Mouse (Mus musculus): ENCODE data around the gene Keap1.
"Not testable (repeated sequence)": the region's sequence is repeated elsewhere in the genome, so short reads cannot be mapped to it uniquely, and the experiment has no call there.

Gene Keap1

DNA sequence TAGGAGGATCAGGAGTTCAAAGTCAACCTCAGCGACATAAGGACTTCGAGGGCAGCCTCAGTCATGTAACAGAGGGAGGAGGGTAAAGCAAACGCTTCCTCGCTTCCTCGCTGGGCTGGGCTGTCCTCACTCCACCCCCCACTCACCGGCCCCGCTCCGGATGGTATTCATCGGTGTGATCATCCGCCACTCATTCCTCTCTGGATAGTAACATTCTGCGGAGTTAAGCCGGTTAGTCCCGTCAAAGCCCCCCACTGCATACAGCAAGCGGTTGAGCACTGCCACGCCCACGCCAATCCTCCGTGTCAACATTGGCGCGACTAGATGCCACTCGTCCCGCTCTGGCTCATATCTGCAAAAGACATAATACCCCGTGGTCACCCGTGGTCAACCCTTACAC, 7.6 kb downstream of the Keap1 start:
- DNase-seq (ENCODE audit: low read depth) = no peak

DNA sequence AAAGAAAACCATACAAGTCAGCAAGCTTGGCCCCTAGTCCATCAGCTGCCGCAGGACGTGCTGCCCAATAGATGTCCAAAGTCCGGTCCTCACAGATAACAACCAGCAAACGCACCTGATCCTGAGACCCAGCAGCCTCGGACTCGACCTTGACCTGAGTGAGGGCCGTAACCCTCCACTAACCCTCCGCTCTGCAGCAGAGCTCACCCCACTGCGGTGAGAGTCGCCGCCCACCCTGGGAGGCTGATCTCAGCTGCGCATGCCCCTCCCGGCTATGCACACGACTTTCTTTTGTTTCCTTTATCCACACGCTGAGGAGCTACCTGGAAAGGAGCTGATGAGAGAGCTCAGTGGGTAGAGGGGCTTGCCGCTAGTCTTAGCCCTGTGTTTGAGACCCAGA, 11.8 kb downstream of the Keap1 start:
- no peak for DNase-seq (ENCODE audit: low read depth)

DNA sequence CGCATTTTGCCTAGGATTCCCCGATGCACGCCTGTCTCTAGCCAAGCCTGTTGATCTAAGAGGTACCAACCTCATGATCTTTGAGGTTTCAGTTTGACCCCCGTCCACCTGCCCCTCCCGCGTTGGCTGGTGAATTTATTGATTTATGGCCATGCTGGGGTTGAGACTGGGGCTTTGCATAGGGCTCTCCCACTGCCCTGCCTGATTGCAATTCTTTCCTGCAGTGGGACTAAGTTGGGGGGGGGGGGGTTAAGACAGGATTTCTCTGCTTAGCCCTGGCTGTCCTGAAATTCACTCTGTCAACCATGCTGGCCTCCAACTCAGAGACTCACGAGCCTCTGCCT, 13.8 kb downstream of the Keap1 start:
- DNase-seq (ENCODE audit: low read depth) = no peak

DNA sequence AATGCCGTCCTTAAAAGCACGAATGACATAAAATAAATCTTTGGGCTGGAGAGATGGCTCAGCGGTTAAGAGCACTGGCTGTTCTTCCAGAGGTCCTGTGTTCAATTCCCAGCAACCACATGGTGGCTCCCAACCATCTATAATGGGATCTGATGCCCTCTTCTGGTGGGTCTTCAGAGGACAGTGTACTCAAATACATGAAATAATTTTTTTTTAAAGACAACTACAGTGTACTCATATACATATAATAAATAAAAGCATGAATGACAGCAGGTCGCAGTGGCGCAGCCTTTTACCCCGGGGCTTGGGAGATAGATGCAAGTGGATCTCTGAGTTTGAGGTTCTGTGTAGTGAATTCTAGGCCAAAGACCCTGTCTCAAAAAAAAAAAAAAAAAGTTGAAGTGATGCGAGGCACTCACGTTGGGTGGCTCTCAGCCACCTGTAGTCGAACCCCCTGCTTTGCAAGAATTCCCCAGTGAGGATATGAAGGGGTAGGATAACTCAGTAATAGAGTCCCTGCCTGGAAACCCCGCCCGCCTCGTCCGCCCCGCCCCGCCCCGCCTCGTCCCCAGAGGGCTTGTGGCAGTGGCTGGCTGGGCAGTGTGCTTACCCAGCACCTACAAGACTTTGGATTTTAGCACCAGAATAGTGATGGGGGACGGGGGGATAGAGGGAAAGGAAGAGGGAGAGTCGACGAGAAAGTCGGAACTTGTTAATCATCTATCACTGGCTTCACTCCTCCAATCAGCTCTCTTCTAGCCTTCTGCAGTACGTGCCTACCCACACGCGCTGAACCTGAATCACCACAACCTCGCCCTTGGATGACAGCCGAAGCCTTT, 14.4 kb downstream of the Keap1 start:
- DNase-seq (ENCODE audit: low read depth) = no peak

DNA sequence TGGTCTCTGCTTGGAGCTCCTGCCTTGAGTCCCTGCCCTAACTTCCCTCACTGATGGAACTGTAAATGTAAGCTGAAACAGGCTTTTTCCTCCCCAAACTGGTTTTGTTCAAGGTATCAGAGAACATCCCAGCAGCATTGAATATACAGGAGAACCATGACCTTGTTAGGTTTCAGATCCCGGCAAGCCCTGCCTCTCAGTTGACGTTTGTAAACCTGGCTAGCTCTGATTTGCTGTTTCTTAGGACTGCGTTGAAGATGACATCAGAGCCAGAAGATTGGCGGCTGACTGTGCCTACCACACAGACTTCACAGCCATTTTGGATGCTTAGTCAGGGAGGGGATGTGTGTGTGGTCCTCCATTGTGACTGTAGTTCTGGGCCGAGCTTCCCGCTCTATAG, 15.3 kb downstream of the Keap1 start:
- DNase-seq (ENCODE audit: low read depth) = no peak

DNA sequence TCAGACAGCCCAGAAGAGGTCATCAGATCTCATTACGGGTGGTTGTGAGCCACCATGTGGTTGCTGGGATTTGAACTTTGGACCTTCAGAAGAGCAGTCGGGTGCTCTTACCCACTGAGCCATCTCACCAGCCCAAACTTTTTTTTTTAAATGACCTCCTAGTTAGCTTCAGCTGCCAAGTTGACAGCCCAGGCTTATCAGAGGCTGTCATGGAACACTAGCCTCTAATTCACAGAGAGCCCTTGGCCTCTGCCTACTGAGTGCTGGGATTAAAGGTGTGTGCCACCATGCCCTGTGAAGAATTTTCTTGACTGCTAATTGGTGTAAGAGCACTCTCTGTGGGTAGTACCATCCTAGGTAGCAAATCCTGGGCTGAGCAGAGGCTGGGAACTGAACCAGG, 15.7 kb downstream of the Keap1 start:
- DNase-seq (ENCODE audit: low read depth) = not testable (repeated sequence)

DNA sequence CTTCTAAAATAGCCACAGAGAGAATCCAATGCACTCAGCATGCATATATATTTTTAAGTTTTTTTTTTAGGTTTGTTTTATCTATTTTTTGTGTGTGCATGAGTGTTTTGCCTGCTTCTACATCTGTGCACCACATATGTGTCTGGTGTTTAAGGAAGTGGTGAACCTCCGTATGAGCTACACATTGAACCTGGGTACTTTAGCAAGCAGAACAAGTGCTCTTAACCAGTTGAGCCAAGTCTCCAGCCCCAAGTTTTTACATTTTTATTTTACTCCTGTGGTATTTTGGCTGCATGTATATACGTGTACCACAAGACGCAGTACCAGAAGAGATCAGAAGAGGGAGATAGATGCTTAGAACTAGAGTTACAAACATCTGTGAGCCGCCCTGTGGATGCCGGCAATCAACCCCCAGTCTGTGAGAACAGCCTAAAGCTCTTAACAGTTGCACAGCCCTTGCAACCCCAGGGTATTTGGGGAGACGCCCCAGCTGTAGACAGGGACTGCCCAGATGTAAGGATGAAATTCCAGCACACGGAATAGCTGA, 17.7 kb downstream of the Keap1 start:
- DNase-seq (ENCODE audit: low read depth) = peak; percentile 81

DNA sequence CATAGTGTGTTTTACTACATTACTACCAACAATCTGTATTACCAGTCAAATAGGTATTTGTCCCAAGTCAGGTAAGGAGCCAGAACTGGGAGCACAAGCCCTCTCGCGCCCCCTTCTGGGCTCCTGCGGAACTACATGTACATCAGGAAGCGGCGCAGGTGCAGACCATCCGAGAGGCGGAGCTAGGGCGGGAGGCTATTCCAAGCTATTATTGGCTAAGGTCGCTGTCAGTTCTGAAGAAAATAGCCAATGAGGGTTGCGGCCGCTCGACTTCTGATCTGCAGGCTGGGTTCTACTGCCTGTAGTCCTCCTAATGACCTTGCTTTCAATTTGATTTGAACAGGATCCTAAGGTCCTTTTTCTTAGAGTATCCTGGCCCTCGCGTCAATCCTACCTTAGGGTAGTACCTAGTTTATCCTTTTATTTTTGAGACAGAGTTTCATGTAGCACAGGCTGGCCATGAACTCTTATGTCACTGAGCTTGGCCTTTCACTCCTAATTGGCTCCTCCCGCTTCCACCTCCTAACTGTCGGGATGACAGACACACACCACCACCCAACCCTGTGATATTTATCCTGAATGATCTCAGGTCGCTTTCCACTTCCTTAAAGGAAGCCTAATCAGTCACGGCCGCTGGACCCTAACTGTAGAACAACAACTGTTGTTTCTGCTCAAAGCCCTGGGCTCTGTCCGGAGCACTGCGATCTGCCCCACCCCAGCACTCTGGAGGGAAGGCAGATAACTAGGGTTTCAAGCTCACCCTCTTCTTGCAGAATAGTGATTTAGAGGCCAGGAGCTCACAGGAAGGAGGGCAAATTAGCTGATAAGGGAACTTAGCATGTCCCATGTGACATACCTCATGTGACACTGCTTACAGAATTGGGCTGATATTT, 18.4 kb downstream of the Keap1 start:
- peak; percentile 94 for DNase-seq (ENCODE audit: low read depth)

DNA sequence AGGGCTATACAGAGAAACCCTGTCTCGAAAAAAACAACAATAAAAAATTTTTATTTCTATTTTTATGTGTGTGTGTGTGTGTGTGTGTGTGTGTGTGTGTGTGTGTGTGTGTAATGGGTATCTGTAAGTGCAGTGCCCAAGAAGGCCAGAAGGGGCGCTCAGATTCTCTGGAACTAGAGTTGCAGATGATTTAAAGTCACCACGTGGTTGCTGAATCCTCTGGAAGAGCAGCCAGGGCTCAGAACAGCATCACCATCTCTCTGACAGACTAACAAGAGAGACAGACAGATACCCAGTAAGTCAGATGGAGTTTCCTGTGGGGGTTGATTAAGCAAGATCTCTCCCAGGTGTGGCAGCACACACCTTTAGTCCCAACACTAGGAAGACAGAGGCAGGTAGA, 19.3 kb downstream of the Keap1 start:
- DNase-seq (ENCODE audit: low read depth) = no peak

DNA sequence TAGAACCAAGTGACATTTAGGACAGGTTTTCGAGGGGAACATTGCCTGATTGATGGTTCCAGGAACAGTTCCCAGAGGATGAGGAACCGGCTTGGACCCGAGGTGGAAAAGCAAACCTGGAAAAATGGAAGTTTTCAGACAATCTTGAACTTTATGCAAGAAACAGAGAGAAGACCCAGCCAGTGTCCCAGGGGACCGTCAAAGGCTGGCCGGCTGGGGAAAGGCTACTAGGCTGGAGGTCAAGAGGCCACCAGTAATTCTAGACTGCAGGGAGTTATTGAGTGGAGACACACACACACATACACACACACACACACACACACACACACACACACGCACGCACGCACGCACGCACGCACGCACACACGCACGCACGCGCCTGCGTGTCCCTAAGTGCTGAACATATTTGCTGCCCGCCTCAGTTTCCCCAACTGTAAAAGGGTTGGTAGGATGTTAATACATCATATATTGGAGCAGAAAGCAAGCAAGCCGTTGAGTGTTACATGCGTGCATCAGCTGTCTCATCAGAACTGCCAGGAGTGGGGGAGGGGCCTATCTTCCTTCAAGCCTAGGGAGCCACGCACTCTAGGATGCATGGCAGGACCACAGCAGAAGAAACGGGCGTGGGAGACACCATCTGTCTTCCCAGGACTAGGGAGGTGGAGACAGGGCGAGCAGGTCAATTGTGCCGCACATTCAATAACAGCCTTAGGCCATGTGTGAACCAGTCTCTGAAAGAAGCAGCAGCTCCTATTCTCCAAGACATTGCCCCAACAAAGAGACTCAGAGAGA, 22.9 kb downstream of the Keap1 start:
- DNase-seq (ENCODE audit: low read depth) = no peak

DNA sequence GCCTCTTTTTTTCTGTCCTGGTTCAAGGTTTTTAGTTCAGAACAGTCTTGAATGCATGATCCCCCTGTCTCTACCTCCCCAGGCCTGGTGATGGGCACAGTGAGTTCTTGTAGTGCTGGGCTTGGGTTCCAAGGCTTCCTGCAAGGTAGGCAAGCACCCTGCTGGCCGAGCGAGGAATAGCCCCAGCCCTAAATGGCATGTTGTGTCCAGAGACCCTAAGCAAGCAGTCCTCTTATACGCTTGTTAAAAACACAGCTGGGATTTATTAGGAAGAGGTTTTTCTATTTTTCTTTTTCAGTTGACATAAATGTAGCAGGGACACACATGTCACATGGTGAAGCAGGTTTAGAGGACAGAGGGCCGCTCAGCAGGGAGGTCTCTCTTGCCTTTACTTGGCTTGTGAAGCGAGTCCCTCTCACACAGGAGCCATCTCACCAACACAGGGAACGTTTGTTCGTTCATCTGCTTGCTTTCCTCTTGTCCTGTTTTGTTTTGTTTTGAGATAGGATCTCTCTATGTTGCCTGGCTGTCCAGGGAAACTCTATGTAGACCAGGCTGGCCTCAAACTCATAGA, 25.5 kb downstream of the Keap1 start:
- DNase-seq (ENCODE audit: low read depth) = no peak

DNA sequence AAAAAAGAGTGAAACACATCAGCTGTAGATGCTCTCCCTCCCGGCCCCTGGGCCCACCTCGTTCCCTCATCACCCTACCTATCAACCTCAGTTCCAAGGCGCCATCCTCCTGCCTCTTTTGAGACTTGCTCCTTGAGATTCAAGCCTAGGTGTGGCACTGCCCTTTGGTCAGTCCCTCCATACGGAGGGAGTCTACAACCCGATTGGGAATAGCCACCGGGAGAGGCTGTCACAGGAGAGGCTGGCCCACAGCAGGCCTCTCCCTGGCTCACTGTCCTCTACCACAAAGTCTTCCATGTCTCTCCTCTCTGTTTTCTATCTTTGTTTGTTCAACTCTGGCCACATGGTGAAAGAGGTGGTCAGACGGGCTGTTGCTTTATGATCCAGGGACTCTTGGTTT, 27.5 kb downstream of the Keap1 start:
- DNase-seq (ENCODE audit: low read depth) = no peak

DNA sequence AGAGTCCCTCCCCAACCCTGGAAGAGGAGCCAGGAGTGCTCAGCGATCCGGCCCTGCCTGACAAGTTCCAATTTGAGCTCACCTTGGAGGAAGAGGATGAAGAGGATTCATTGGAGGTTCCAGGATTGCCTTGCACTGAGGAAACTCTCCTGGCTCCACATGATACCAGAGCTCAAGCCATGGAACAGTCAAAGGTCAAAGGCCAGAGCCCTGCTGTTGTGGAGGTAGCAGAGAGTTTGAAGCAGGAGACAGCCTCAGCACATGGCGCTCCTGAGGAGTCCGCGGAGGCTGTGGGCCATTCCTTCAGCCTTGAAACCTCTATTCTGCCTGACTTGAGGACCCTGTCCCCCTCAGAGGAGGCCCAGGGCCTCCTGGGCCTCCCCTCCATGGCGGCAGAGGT, 28.3 kb downstream of the Keap1 start:
- DNase-seq (ENCODE audit: low read depth) = no peak

DNA sequence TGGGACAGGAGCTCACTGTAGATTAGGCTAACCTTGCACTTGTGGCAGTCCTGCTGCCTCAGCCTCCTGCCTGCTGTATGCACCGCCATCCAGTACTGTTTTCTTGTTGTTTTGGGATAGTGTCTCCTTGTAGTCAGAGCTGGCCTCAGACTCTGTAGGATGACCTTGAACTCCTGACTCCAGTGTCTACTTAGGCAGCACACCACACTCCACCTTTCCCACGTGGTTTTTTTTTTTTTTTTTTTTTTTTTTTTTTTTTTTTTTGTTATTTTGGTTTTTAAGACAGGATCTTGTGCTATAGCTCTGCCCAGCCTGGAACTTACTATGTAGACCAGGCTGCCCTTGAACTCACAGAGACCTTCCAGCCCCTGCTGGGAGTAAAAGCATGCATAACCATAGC, 30.5 kb downstream of the Keap1 start:
- no peak for DNase-seq (ENCODE audit: low read depth)

DNA sequence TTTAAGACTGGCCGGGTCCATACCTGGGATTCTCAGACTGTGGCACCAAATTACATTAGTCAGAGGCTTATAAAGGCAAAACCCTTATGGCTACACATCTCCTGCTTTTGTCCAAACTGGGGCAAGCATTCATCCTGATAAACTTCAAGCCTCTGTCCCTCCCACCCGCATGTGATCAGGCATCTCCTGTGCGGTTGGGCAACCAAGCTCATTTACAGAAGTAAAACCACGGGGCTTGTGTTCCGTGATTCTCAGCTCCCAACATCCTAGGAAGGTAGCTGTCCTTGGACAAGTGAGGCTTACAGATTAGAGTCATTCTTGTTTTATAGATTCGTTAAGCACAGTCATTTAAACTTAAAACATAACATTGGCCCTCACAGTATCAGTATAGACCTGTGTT, 32.3 kb downstream of the Keap1 start:
- no peak for DNase-seq (ENCODE audit: low read depth)

DNA sequence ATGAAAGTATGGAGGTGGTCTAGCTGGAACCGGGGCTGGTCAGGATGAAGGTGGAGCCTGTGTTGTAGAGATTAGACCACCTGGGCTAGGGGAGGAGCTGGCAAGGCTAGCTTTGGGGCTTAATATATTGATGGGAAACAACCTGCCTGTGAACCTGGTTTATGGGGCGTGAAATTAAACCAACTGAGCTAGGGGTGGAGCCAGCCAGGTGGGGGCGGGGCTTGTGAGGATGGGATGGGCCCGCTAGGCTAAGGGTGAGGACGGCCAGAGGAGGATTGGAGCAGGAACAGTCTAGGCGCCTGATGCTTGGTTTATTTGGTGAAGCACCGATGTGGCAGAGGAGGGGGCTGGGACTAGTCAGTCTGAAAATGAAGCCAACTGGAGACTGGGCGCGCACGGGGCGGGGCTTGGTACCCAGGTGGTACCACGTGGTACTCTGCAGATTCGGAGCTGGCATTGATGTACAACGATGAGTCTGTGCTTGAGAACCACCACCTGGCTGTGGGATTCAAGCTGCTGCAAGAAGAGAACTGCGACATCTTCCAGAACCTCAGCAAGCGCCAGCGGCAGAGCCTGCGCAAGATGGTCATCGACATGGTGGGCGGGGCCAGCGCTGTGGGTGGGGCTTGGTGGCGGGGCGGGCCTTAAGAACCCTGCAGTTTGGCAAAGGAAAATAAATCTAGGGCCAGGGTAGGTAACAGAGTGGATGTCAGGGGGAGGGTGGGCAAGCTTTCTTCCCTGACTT, 34.5 kb downstream of the Keap1 start:
- no peak for DNase-seq (ENCODE audit: low read depth)

DNA sequence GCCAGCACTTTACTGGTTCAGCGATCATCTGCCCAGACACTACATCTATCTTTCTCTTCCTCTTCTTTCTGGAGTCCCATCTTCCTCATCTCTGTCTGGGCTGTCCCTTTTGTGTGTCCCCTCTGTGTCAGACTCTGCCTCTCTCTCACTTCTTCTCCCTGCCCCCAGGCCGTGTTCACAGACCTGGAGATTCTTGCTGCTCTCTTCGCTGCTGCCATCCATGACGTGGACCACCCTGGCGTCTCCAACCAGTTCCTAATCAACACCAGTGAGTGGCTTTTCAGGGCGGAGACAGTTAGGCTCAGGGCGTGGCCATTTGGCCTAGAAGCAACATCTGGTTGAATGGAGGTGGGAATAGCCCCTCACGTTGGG, 35.0 kb downstream of the Keap1 start:
- DNase-seq (ENCODE audit: low read depth) = no peak

DNA sequence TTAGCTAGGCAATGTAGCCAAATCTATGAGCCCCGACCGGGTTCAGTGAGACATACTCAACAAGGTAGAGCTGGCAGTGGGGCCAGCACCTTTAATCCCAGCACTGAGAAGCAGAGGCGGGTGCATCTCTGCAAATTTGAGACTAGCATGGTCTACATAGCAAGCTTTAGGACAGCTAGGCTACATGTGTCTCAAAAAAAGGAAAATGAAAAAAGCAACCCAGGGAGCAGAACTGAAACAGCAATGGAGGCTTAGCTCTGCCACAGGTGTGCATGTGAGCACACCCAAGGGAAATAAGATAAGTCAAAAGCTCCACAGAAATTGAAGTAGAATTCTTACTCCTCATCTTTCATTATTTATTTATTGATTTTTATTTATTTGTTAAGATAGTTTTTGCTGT, 40.2 kb downstream of the Keap1 start:
- DNase-seq (ENCODE audit: low read depth) = no peak

DNA sequence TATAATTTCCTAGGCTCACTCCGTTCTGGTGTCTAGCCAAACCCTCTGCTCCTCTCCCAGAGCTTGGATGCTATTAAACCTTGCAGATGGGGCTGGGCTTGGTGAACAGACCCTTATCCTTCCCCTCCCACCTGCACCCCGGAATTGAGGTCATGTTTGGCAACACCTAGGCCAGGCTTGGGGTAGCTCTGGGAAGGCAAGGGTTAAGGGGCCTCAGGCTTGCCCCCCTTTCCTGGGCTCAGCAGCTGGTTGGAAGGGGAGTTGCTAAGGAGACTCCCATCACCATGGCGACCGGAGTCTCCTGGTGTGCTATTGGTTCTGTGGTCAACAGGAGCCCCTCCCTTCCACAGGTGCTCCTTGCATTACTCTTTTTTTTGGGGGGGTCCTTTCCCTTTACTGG, 41.2 kb downstream of the Keap1 start:
- DNase-seq (ENCODE audit: low read depth) = no peak

DNA sequence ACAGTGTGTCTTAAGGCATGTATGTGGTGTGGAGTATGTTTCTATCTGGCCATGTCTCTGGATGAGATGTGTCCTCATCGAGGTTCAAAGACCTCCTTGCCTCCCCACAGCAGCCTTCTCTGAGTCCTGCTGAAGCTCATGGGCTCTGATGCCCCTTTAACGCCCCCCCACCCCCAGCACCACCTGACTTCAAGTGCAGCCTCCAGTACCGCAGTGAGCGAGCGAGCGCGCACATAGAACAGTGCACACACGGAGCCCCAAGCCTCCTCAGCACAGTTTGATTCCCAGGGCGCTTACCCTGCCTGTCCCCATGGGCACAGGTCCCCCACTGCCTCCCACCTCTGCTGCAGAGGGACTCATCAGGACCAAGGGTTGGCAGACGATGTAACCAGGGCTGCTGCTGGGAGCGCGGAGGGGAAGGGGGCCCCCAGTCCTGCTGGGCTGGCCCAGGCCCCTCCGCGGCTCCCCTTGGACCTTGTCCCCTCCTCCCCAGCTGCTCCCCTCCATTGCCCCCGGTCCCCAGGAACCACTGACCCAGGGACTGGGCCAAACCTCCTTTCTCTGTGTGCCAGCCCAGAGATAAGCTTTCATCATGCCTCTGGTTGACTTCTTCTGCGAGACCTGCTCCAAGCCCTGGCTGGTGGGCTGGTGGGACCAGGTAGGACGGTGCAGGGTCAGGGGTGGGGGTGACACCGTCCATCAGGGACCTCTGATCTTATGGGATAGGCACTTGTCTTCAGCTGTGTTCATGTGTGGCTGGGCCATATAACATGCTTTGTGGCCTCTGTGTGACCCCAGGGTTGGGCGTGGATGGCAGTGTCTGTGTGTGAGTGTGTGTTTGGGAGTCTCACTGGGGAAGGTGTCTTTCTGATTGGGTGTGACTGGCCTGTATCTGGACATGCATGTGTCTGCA, 42.4 kb downstream of the Keap1 start:
- no peak for DNase-seq (ENCODE audit: low read depth)

Data from c-Kit-positive CD71-positive TER-119-negative erythroid progenitor cells, embryonic 14.5 days (primary cell).